Mouse (Mus musculus) T-helper 17 cell (primary cell): ENCODE measurements around the gene Btbd35f2.
"Not testable (repeated sequence)": the region's sequence is repeated elsewhere in the genome, so short reads cannot be mapped to it uniquely, and the experiment has no call there.

Experiments used
- in situ Hi-C, 2 experiments: fragments of 300-600 bp; cut with MboI, MseI; formaldehyde crosslinking; loops; 1 replicate in 1 of 2; 2 replicates in 1 of 2; pipeline ENCODE4 v1.15.1; 2025; ENCODE audit warnings: high pct_unique_total_duplicates in 2 of 2

Btbd35f2 gene

DNA sequence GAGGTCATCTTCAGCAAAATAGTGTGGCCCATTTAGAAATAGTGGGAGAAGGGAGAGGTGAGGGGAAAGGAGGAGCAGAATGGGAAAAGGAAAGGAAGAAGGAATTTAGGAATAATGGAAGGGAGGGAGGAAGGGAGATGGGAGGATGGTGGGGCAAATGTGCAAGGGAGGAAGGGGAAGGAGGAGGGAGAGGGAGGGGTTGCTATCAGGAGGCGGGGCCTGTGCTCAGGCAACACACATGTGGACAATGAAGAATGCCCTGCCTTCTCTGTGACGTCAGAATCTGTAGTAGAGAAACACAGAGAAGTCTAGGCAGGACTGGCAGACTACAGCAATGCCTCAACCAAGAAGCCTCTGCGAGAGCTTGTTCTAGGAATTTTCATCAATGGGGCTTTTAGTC, at the start of gene Btbd35f2:
Gene Btbd35f2, plus strand, starts transcription at position 301 of the 400 bp plus-strand sequence.
- in situ Hi-C loops = not testable (repeated sequence)
